Mouse (Mus musculus): ENCODE data around the gene Akap2.

Gene Akap2

GRCm38 (mm10) chr4:57757997-57758396 is 40.5 kb downstream of the Akap2 start:
- peak; percentile 71 for DNase-seq (ENCODE audit: low read depth, low spot score)

GRCm38 (mm10) chr4:57762424-57762823 is 45.0 kb downstream of the Akap2 start:
- DNase-seq (ENCODE audit: low read depth, low spot score), result no peak

DNA sequence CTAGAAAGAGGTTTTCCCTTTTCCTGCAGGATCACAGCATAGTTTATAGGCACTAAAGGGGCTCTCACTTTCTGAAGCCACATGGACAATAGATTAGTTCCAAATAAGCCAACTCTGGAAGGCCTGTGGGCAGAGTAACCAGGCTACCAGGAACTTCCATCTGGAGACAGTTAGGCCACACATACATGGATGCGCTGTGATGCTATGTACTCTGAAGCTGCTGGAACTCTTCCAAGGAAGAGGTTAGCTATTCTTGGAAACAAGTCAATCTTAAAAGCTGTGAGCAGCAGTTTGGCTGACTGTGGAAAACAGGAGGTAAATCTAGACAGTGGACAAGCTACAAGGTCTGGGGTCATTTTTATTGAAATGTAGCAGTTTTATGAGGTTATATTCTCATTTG is 46.9 kb downstream of the Akap2 start:
- DNase-seq (ENCODE audit: low read depth, low spot score), result peak; percentile 93

DNA sequence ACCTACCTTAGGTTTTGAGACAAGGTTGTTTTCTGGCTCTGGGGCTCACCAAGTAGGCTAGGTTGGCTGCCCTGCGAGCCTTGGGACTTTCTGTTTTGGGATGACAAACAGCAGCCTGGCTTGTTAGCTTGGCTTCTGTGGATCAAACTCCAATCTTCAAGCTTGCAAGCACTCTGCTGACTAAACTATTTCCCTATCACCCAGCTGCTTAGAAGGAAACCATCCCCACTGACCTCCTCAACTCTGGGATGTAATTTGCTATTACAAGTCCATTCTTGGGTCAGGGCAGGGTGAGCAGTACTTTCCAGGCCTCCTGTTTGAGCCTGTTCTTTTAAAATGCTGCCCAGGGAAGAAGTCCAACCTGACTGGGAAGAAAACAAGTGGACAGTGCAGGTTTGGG is 47.5 kb downstream of the Akap2 start:
- peak; percentile 57 for DNase-seq (ENCODE audit: low read depth, low spot score)

DNA sequence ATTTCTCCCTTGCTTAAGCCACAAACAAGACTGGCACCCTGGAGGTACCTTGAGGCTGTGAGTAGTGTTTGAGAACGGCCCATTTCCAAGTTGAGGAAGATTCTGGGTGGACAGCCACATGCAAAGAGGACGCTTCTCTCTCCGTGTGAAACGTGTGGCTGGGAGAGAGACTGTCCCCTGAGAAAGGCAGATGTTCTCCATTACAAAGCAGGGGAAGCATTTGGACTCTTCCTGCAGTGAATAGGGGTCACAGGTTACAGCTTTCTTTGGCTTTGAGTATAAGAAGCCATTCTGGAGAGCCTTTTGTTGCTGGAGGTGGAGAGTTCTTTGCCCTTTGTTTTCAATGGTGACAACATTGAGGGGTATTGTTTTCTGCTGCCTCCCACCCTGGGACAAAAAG is 48.3 kb downstream of the Akap2 start:
- no peak for DNase-seq (ENCODE audit: low read depth, low spot score)

DNA sequence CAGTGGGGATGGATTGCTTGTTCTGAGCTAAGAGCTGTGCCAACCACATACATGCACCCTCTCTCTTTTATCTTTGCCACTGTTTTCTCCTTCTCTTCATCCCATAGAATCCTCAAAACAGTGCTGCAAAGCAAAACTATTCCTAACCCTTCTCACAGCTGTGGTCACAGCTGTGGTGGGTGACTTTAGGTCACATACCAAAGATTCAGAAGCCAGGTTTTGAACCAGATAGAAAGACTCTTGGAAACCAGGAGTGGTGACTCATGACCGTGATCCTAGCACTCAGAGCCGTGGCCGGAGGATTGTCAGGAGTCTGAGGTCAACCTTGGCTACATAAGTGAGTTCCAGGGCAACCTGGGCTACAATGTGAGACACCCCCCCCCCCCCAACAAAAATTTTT is 51.5 kb downstream of the Akap2 start:
- no peak for DNase-seq (ENCODE audit: low read depth, low spot score)

DNA sequence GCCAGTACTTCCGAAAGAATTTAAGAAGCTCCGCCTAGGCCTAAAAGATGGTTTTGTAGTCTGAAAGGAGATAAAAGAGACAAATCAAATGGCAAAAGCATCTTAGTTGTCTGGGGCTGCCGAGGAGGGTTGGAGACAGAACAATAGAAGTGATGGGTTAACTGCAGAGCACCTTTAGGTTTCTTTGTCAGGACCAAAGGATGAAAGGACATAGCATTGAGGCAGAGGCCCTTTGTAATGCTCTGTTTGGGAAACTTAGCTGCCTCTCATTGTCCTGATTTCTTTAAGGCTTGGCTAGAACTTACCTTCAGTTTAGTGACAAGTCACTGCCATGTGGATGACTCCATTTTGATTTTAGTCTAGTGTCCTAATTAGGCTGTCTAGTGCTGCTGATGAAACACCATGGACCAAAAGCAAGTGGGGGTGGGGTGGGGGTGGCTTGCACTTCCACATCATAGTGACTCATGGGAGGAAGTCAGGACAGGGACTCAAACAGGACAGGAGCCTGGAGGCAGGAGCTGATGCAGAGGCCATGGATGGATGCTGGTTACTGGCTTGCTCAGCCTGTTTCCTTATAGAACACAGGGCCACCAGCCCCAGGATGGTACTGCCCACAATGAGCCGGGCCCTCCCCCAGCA is 52.8 kb downstream of the Akap2 start:
- DNase-seq (ENCODE audit: low read depth, low spot score), result peak; percentile 56

DNA sequence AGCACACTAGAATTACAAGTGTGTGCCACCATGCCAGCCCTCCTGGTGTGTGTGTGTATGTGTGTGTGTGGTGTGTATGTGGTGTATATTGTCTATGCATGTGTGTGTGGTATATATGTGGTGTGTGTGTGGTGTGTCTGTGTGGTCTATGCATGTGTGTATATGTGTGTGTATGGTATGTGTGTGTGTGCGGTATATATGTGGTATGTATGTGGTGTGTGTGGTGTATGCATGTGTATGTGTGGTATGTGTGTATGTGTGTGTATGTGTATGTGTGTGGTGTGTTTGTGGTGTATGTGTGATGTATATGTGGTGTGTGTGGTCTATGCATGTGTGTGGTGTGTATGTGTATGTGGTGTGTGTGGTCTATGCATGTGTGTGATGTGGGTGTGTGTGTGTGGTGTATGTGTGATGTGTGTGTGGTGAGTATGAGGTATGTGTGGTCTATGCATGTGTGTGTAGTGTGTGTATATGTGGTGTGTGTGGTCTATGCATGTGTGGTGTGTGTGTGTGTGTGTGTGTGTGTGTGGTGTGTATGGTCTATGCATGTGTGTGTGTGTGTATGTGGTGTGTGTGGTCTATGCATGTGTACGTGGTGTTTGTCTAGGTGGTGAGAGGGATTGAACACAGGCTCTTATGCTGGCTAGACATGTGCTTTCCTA is 54.2 kb downstream of the Akap2 start:
- no peak for DNase-seq (ENCODE audit: low read depth, low spot score)

GRCm38 (mm10) chr4:57772851-57773510 is 55.5 kb downstream of the Akap2 start:
- DNase-seq (ENCODE audit: low read depth, low spot score), result no peak

- DNase-seq (ENCODE audit: low read depth, low spot score), result no peak
These were observed 57.1 kb downstream of the Akap2 start for GRCm38 (mm10) chr4:57774517-57774916.

DNA sequence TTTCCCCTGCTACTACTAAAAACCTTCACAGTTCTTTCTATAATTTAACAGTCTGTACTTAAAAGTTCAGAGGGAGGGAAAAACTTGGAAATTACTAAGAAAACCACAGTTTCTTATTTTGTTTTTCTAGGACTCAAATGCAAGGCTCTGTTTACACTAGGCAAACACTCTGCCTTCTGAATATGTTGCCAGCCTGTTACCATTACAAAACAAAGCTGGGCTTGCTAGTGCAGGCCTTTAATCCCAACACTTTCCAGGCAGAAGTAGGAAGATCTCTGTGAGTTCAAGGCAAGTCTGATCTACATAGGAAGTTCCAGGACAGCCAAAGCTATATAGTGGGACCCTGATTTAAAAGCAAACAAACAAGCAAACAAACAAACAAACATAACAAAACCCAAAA is 58.1 kb downstream of the Akap2 start:
- DNase-seq (ENCODE audit: low read depth, low spot score), result no peak

DNA sequence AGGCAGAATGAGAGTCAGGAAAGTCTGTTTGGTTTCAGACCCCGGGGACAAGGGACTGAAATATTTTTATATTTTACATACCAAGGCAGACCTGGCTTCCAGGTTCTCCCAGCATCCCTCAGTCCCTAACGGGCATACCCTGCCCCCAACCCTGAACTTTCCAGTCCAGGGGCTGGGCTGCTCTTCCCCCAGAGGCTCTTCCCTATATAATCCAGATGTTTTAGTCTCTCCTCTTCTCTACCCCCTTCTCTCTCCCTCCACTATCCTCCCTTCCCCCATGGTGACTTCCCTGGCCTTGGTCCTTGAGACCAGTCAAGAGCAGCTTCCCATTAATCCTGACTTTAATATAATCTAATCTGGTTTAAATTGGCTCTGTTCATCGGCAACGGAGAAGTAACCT is 62.9 kb downstream of the Akap2 start:
- DNase-seq (ENCODE audit: low read depth, low spot score), result no peak

DNA sequence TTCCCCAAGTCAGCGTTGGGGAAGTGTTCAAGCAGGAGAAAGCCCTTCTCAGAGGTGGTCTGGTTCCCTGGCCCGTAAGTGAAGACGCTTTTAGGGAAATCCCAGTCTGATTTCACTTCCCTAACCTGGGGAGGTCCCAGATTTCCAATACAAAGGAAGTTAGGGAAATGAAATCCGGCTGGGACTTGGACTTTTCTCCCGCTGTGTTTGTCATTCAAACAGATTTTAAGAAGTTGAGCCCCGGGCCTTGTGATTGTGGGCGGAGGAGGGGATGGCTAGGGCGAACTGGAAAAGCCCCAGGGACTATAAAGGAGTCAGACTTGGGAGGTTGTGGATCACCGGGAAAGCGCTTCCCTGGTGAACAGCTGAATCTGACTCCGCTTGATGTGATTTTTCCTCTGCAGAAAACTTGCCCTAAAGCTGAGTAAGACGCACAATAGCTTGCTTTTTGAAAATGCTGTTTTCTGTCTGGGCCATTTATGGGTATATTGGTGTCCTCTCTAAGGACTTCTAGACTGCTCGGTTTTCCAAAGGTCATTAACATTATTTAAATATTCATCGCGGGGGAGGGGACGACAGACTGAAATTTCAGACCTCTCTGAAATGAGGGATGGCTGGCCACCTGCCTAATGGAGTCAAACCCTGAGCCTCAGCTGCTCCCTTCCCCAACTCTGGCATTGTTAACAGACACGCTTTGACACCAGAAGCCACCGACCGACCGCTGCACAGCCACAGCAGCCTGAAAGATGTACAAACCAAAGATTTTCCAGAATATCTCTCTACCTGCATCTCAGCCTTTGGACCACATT is 63.6 kb downstream of the Akap2 start:
- no peak for DNase-seq (ENCODE audit: low read depth, low spot score)

GRCm38 (mm10) chr4:57781994-57782393 is 64.5 kb downstream of the Akap2 start:
- DNase-seq (ENCODE audit: low read depth, low spot score), result peak; percentile 75

GRCm38 (mm10) chr4:57782549-57783390 is 65.3 kb downstream of the Akap2 start:
- DNase-seq (ENCODE audit: low read depth, low spot score), result no peak

DNA sequence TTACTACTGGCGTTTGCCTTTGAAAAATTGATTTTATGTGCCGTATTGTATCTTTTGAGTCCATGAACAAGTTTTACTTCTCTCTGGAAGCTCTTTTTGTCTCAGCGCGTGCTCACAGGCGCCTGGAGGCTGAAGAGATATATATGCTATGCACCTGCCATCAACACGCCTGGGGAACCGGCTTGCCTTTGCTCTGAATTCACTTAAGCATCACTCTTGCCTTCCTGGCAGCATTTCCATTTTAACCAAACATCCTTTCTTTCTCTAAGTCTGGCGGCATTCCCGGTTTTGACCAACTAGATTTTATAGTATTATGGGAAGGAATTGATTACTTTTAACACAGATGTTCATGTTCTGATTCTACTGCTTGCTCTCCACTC is 65.9 kb downstream of the Akap2 start:
- no peak for DNase-seq (ENCODE audit: low read depth, low spot score)

GRCm38 (mm10) chr4:57783853-57784600 is 66.6 kb downstream of the Akap2 start:
- peak; percentile 43 for DNase-seq (ENCODE audit: low read depth, low spot score)

- DNase-seq (ENCODE audit: low read depth, low spot score), result no peak
These were observed 71.3 kb downstream of the Akap2 start for GRCm38 (mm10) chr4:57788709-57789108.

GRCm38 (mm10) chr4:57789118-57789517 is 71.7 kb downstream of the Akap2 start:
- DNase-seq (ENCODE audit: low read depth, low spot score), result peak; percentile 55

DNA sequence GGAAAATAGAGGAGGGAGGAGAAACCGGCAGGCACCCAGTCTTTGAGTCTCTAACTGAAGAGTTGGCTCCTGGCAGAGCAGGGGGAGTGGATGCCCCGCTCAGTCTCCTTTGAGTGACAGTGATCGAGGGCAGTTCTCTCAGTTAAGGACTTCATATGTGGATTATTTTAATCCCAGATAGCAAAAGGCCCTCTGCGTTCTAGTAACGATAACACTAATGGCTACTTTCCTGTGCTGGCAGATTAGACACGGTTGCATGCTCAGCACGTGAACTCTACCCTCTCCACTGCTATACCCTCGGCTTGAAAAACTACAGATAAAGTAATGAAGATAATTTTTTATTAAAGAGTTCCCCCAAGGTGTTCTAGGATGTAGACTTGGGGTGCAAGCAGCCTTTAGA is 76.5 kb downstream of the Akap2 start:
- DNase-seq (ENCODE audit: low read depth, low spot score), result no peak

GRCm38 (mm10) chr4:57794547-57794946 is 77.1 kb downstream of the Akap2 start:
- DNase-seq (ENCODE audit: low read depth, low spot score), result no peak

All from 3T3-L1 (cell line).